Mouse (Mus musculus): ENCODE measurements around the gene Tmem102.

GRCm38 (mm10) chr11:69803786-69804651, 1.4 kb downstream of the Tmem102 start:
- TF ChIP-seq POLR2A (IDR thresholded peaks at IDR 0.05; ENCODE audit: insufficient read length, low read depth), result peak; percentile 50
- no peak for TF ChIP-seq POLR2AphosphoS2 (IDR thresholded peaks at IDR 0.05; ENCODE audit: insufficient read length, low read depth)
- peak; percentile 40 for TF ChIP-seq SRF (IDR thresholded peaks at IDR 0.05; ENCODE audit: control insufficient read depth, insufficient read length, low read depth)
- no peak for TF ChIP-seq MAX (IDR thresholded peaks at IDR 0.05; ENCODE audit: low read depth)

Data from myocyte (in vitro differentiated cells).